Mouse (Mus musculus) gastrocnemius, adult 2 months (tissue): ENCODE data around the gene Prr5l. TPM values are rescaled to one million over a fixed set of nuclear protein-coding genes. Genes with fewer than 3 reads are reported as not detected.
A peak's percentile ranks its signal among the peaks of the same experiment; 100 is the strongest.

Source experiments
- DNase-seq: peaks from one replicate; pipeline ENCODE4 v3.0.0; 2022
- H3K27ac ChIP-seq: fragments of 200-600 bp; 2 replicates; pipeline ENCODE4 v1.8.1; 2022; ENCODE audit warnings: mild to moderate bottlenecking
- H3K4me3 ChIP-seq: fragments of 200-600 bp; 2 replicates; pipeline ENCODE4 v1.8.1; 2022; ENCODE audit warnings: mild to moderate bottlenecking, moderate library complexity
- CTCF ChIP-seq: fragments of 200-600 bp; IDR thresholded peaks from 2 replicates; pipeline ENCODE4 v1.8.1; 2022; ENCODE audit warnings: antibody characterized with exemption, mild to moderate bottlenecking, moderate library complexity
- intact Hi-C: fragments of 180-260 bp; cut with DNase I; formaldehyde crosslinking; loops from one replicate; pipeline ENCODE4 v1.15.1; 2025
- total RNA-seq, 2 experiments: library from RNA; stranded (reverse); gene quantifications; 2 replicates each; pipeline ENCODE4 v1.2.3; 2021

The Prr5l gene
- total RNA-seq, 2 experiments from 2014 or later, result 0.53 TPM; not detected in 1

GRCm38 (mm10) chr2:101715650-101716323 is 167.0 kb downstream of the Prr5l start:
- H3K27ac ChIP-seq, result no peak overlapping the region
- peak; percentile 63 for DNase-seq
- intact Hi-C loops, result no loop called here
- no peak overlapping the region for H3K4me3 ChIP-seq
- peak; percentile 67 for TF ChIP-seq CTCF

- TF ChIP-seq CTCF, result no peak
- H3K4me3 ChIP-seq, result no peak overlapping the region
- H3K27ac ChIP-seq, result no peak overlapping the region
- intact Hi-C loops, result no loop called here
- no peak for DNase-seq
Measured at GRCm38 (mm10) chr2:101711608-101712007, 171.2 kb downstream of the Prr5l start.

- TF ChIP-seq CTCF, result peak; percentile 66
- intact Hi-C loops, result loop anchor here (5.0 kb wide), 1 partner anchor 121 kb away; no protein-coding TSS in a partner anchor
- H3K4me3 ChIP-seq, result no peak overlapping the region
- H3K27ac ChIP-seq, result no peak overlapping the region
- no peak for DNase-seq
Measured at GRCm38 (mm10) chr2:101705941-101706485, 176.8 kb downstream of the Prr5l start.

- Histone ChIP-seq H3K27ac (no peak overlapping the region), H3K4me3 (no peak overlapping the region)
- intact Hi-C loops, result no loop called here
- no peak for TF ChIP-seq CTCF
- DNase-seq, result no peak
Measured at GRCm38 (mm10) chr2:101699284-101699683, 183.5 kb downstream of the Prr5l start.

- DNase-seq, result no peak
- no peak overlapping the region for H3K4me3 ChIP-seq
- no peak overlapping the region for H3K27ac ChIP-seq
- intact Hi-C loops, result no loop called here
- TF ChIP-seq CTCF, result no peak
Measured at GRCm38 (mm10) chr2:101695584-101695983, 187.2 kb downstream of the Prr5l start.

- no peak overlapping the region for H3K27ac ChIP-seq
- intact Hi-C loops, result loop anchor here (2.0 to 5.0 kb wide), 2 partner anchors 135 to 179 kb away; no protein-coding TSS in a partner anchor
- TF ChIP-seq CTCF, result peak; percentile 75
- H3K4me3 ChIP-seq, result no peak overlapping the region
- DNase-seq, result no peak
Measured at GRCm38 (mm10) chr2:101693577-101694215, 189.1 kb downstream of the Prr5l start.

- H3K27ac ChIP-seq, result no peak overlapping the region
- DNase-seq, result no peak
- no peak overlapping the region for H3K4me3 ChIP-seq
- no peak for TF ChIP-seq CTCF
- intact Hi-C loops, result loop anchor here (2.0 to 5.0 kb wide), 2 partner anchors 136 to 179 kb away; no protein-coding TSS in a partner anchor
Measured at GRCm38 (mm10) chr2:101693043-101693442, 189.8 kb downstream of the Prr5l start.

- intact Hi-C loops, result loop anchor here (5.0 kb wide), 1 partner anchor 182 kb away; no protein-coding TSS in a partner anchor
- Histone ChIP-seq H3K27ac (no peak overlapping the region), H3K4me3 (no peak overlapping the region)
- no peak for DNase-seq
- TF ChIP-seq CTCF, result no peak
Measured at GRCm38 (mm10) chr2:101690252-101690827, 192.5 kb downstream of the Prr5l start.

- no peak for DNase-seq
- intact Hi-C loops, result no loop called here
- Histone ChIP-seq H3K27ac (no peak overlapping the region), H3K4me3 (no peak overlapping the region)
- no peak for TF ChIP-seq CTCF
Measured at GRCm38 (mm10) chr2:101688011-101688410, 194.8 kb downstream of the Prr5l start.

- DNase-seq, result peak; percentile 81
- intact Hi-C loops, result no loop called here
- Histone ChIP-seq H3K4me3 (no peak overlapping the region), H3K27ac (peak overlapping the region; percentile 61; the same call in 1 of the 2 replicates)
- TF ChIP-seq CTCF, result no peak
Measured at GRCm38 (mm10) chr2:101684421-101684820, 198.4 kb downstream of the Prr5l start.

GRCm38 (mm10) chr2:101679164-101679784 is 203.6 kb downstream of the Prr5l start:
- TF ChIP-seq CTCF, result no peak
- H3K27ac ChIP-seq, result peak overlapping the region; percentile 82; the same call in 1 of the 2 replicates
- peak overlapping the region; percentile 99 for H3K4me3 ChIP-seq
- no peak for DNase-seq
- intact Hi-C loops, result no loop called here

GRCm38 (mm10) chr2:101678236-101679021 is 204.4 kb downstream of the Prr5l start, which contains the start of gene Traf6:
Gene Traf6 (plus strand): TSS chr2:101678429.
- H3K27ac ChIP-seq, result peak within 1 kb of the TSS; percentile 82
- DNase-seq, result peak; percentile 93
- H3K4me3 ChIP-seq, result peak within 1 kb of the TSS; percentile 99
- peak; percentile 91 for TF ChIP-seq CTCF
- intact Hi-C loops, result no loop called here
